Mouse (Mus musculus) heart, postnatal 0 days (tissue): ENCODE measurements at regions not wholly inside any gene's neighbourhood (a gene's known extent, or its start where the extent isn't known, plus 50 kb on each side); places are given as distances from the start of the nearest gene placed in this dataset.

Experiments used
- CTCF ChIP-seq: IDR thresholded peaks from 2 replicates; pipeline ENCODE4 v1.5.1; 2016; ENCODE audit warnings: antibody characterized with exemption, control low read depth, low read depth
- EP300 ChIP-seq: IDR thresholded peaks from 2 replicates; pipeline ENCODE4 v1.6.1; 2016; ENCODE audit warnings: antibody characterized with exemption, low read depth

DNA sequence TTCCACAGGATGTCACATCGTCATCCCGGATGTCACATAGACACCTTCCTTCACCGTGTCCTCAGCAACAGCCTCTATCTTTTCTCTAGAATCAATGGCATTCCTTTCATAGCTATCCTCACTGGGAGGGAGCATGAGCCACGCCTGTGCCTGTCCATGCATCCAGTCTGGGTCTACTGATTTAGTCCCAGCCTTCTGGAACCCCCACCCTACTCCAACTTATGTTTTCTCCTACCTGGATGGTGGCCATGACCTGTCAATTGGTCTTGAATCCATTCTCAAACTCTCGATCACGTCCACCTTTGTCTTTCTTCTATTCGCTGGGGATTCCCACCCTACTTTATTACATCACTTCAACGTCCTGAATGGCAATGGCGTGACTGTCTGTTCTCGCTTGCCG is 428.3 kb downstream of the Zfp704 start:
- TF ChIP-seq CTCF (no peak), EP300 (no peak)
